Mouse (Mus musculus) forebrain, embryonic 12.5 days (tissue): Measurements from ENCODE around the gene Gm17190. TPM values are rescaled to one million over a fixed set of nuclear protein-coding genes. Genes with fewer than 3 reads are reported as not detected.
"Not testable (repeated sequence)": the region's sequence is repeated elsewhere in the genome, so short reads cannot be mapped to it uniquely, and the experiment has no call there.

Source experiments
- ATAC-seq: fragments of 200-750 bp; cut with Nextera tagmentation; 2 replicates; pipeline ENCODE4 v1.8.0; 2017; ENCODE audit warnings: moderate TSS enrichment; ENCODE audit not compliant: low FRiP score
- H3K27ac ChIP-seq: fragments of 300-500 bp; sonication (generic); 2 replicates; pipeline ENCODE4 v1.5.1; 2016; ENCODE audit warnings: mild to moderate bottlenecking
- H3K27me3 ChIP-seq: fragments of 300-500 bp; sonication (generic); 2 replicates; pipeline ENCODE4 v1.6.1; 2016; ENCODE audit warnings: mild to moderate bottlenecking
- H3K36me3 ChIP-seq: fragments of 300-500 bp; sonication (generic); replicated peaks from 2 replicates; pipeline ENCODE4 v1.6.1; 2016; ENCODE audit warnings: mild to moderate bottlenecking
- H3K4me1 ChIP-seq: fragments of 300-500 bp; sonication (generic); 2 replicates; pipeline ENCODE4 v1.6.1; 2016
- H3K4me2 ChIP-seq: fragments of 300-500 bp; sonication (generic); 2 replicates; pipeline ENCODE4 v1.6.1; 2016; ENCODE audit warnings: mild to moderate bottlenecking, moderate library complexity
- H3K4me3 ChIP-seq: fragments of 300-500 bp; sonication (generic); replicated peaks from 2 replicates; pipeline ENCODE4 v1.5.1; 2016; ENCODE audit warnings: mild to moderate bottlenecking
- H3K9ac ChIP-seq: fragments of 300-500 bp; sonication (generic); 2 replicates; pipeline ENCODE4 v1.6.1; 2016; ENCODE audit warnings: mild to moderate bottlenecking
- H3K9me3 ChIP-seq: fragments of 300-500 bp; sonication (generic); 2 replicates; pipeline ENCODE4 v1.6.1; 2016
- WGBS: fragments of 180-500 bp; shearing (Covaris S2); methylation state at CpG from one replicate; pipeline ENCODE4 v1.1.7; 2016; 5-methylcytosine and 5-hydroxymethylcytosine counted together
- polyA plus RNA-seq: library from polyadenylated mRNA; unstranded; fragments of >200 nt; fragmentation: Nextera tagmentation; extraction: Ambion mirVana; gene quantifications from 2 replicates; pipeline ENCODE4 v1.2.1, GENCODE M21; 2016

The Gm17190 gene
- not detected in 2 replicates for polyA plus RNA-seq

- not testable (repeated sequence) for H3K4me1 ChIP-seq, ATAC-seq, H3K9me3 ChIP-seq, H3K27ac ChIP-seq, H3K4me3 ChIP-seq, H3K36me3 ChIP-seq, H3K4me2 ChIP-seq, H3K9ac ChIP-seq, H3K27me3 ChIP-seq
- 97% methylated on average over 1 of the region's 1 CpGs for WGBS
These were observed at the start of gene Gm17190 for GRCm38 (mm10) chr13:96081754-96082153. Gm17190 (plus strand) TSS chr13:96082054.

GRCm38 (mm10) chr13:96039536-96039935, 42.3 kb upstream of the Gm17190 start:
- H3K27me3 ChIP-seq, result no peaks in the 10 kb centered on the region
- H3K9me3 ChIP-seq, result no peaks in the 10 kb centered on the region
- ATAC-seq, result no peak
- no peak overlapping the region for H3K4me2 ChIP-seq
- no peaks in the 10 kb centered on the region for H3K36me3 ChIP-seq
- no peaks in the 10 kb centered on the region for H3K4me1 ChIP-seq
- H3K4me3 ChIP-seq, result no peak overlapping the region
- H3K9ac ChIP-seq, result no peak overlapping the region
- H3K27ac ChIP-seq, result no peak overlapping the region
- WGBS, result 89% methylated on average over 1 of the region's 1 CpGs

- no peaks in the 10 kb centered on the region for H3K9me3 ChIP-seq
- no peak for ATAC-seq
- H3K36me3 ChIP-seq, result no peaks in the 10 kb centered on the region
- no peak overlapping the region for H3K27ac ChIP-seq
- 87% methylated on average over 11 of the region's 11 CpGs for WGBS
- no peak overlapping the region for H3K4me2 ChIP-seq
- peaks cover 3% of the 10 kb centered on the region; the same call in 1 of the 2 replicates for H3K4me1 ChIP-seq
- H3K27me3 ChIP-seq, result no peaks in the 10 kb centered on the region
- H3K4me3 ChIP-seq, result no peak overlapping the region
- no peak overlapping the region for H3K9ac ChIP-seq
These were observed 41.4 kb upstream of the Gm17190 start for GRCm38 (mm10) chr13:96040275-96041042.

GRCm38 (mm10) chr13:96045396-96045795, 36.5 kb upstream of the Gm17190 start:
- Histone ChIP-seq H3K9me3 (no peaks in the 10 kb centered on the region), H3K36me3 (no peaks in the 10 kb centered on the region)

GRCm38 (mm10) chr13:96052755-96053154, 29.1 kb upstream of the Gm17190 start:
- H3K4me2 ChIP-seq, result no peak overlapping the region
- no peaks in the 10 kb centered on the region for H3K4me1 ChIP-seq
- H3K27me3 ChIP-seq, result no peaks in the 10 kb centered on the region
- H3K27ac ChIP-seq, result no peak overlapping the region
- 91% methylated on average over 3 of the region's 3 CpGs for WGBS
- no peak for ATAC-seq
- H3K36me3 ChIP-seq, result no peaks in the 10 kb centered on the region
- no peak overlapping the region for H3K4me3 ChIP-seq
- no peak overlapping the region for H3K9ac ChIP-seq
- H3K9me3 ChIP-seq, result no peaks in the 10 kb centered on the region

More at GRCm38 (mm10) chr13:96045396-96045795, 36.5 kb upstream of the Gm17190 start:
- H3K27me3 ChIP-seq, result no peaks in the 10 kb centered on the region
- 43% methylated on average over 5 of the region's 5 CpGs for WGBS
- ATAC-seq, result no peak
- no peak overlapping the region for H3K4me2 ChIP-seq
- no peak overlapping the region for H3K27ac ChIP-seq
- no peak overlapping the region for H3K9ac ChIP-seq
- no peak overlapping the region for H3K4me3 ChIP-seq
- peaks cover 5% of the 10 kb centered on the region; the same call in 1 of the 2 replicates for H3K4me1 ChIP-seq

- Histone ChIP-seq H3K9me3 (no peaks in the 10 kb centered on the region), H3K27me3 (no peaks in the 10 kb centered on the region), H3K27ac (no peak overlapping the region), H3K4me2 (no peak overlapping the region), H3K36me3 (no peaks in the 10 kb centered on the region), H3K4me3 (no peak overlapping the region), H3K4me1 (peaks cover 4% of the 10 kb centered on the region), H3K9ac (no peak overlapping the region)
- 63% methylated on average over 8 of the region's 8 CpGs for WGBS
- ATAC-seq, result no peak
These were observed 8.3 kb upstream of the Gm17190 start for GRCm38 (mm10) chr13:96073555-96073954.

- H3K4me1 ChIP-seq, H3K4me3 ChIP-seq, H3K9me3 ChIP-seq, ATAC-seq, H3K27ac ChIP-seq, H3K9ac ChIP-seq, H3K36me3 ChIP-seq, H3K27me3 ChIP-seq, H3K4me2 ChIP-seq: not testable (repeated sequence)
- WGBS, result 90% methylated on average over 3 of the region's 3 CpGs
These were observed 578 bp upstream of the Gm17190 start, which contains the start of gene Gm20075 for GRCm38 (mm10) chr13:96081276-96081675. Gm20075 (minus strand) TSS chr13:96081376.

GRCm38 (mm10) chr13:96085581-96086302, 3.9 kb downstream of the Gm17190 start:
- 92% methylated on average over 7 of the region's 7 CpGs for WGBS
- Histone ChIP-seq H3K4me3 (no peak overlapping the region), H3K4me2 (no peak overlapping the region), H3K27ac (no peak overlapping the region), H3K27me3 (no peaks in the 10 kb centered on the region), H3K9me3 (no peaks in the 10 kb centered on the region), H3K9ac (no peak overlapping the region), H3K36me3 (no peaks in the 10 kb centered on the region), H3K4me1 (no peaks in the 10 kb centered on the region)
- ATAC-seq, result no peak

- no peak overlapping the region for H3K4me2 ChIP-seq
- no peak overlapping the region for H3K27ac ChIP-seq
- no peaks in the 10 kb centered on the region for H3K9me3 ChIP-seq
- 79% methylated on average over 4 of the region's 4 CpGs for WGBS
- H3K27me3 ChIP-seq, result no peaks in the 10 kb centered on the region
- no peaks in the 10 kb centered on the region for H3K4me1 ChIP-seq
- ATAC-seq, result no peak
- H3K36me3 ChIP-seq, result no peaks in the 10 kb centered on the region
- H3K9ac ChIP-seq, result no peak overlapping the region
- H3K4me3 ChIP-seq, result no peak overlapping the region
These were observed 9.1 kb downstream of the Gm17190 start for GRCm38 (mm10) chr13:96090929-96091328.

GRCm38 (mm10) chr13:96106367-96106766, 24.5 kb downstream of the Gm17190 start:
- no peaks in the 10 kb centered on the region for H3K4me1 ChIP-seq
- no peaks in the 10 kb centered on the region for H3K9me3 ChIP-seq
- H3K27me3 ChIP-seq, result no peaks in the 10 kb centered on the region
- WGBS, result 90% methylated on average over 4 of the region's 4 CpGs
- no peak overlapping the region for H3K27ac ChIP-seq
- no peak overlapping the region for H3K4me2 ChIP-seq
- H3K36me3 ChIP-seq, result no peaks in the 10 kb centered on the region
- no peak for ATAC-seq
- H3K9ac ChIP-seq, result no peak overlapping the region
- no peak overlapping the region for H3K4me3 ChIP-seq

GRCm38 (mm10) chr13:96110767-96111166, 28.9 kb downstream of the Gm17190 start:
- Histone ChIP-seq H3K4me3 (no peak overlapping the region), H3K27me3 (no peaks in the 10 kb centered on the region), H3K27ac (no peak overlapping the region), H3K9me3 (no peaks in the 10 kb centered on the region), H3K4me1 (no peaks in the 10 kb centered on the region), H3K36me3 (no peaks in the 10 kb centered on the region), H3K9ac (no peak overlapping the region), H3K4me2 (no peak overlapping the region)
- ATAC-seq, result no peak
- WGBS, result 40% methylated on average over 3 of the region's 3 CpGs

GRCm38 (mm10) chr13:96112711-96113110, 30.9 kb downstream of the Gm17190 start:
- no peak overlapping the region for H3K27ac ChIP-seq
- no peaks in the 10 kb centered on the region for H3K4me1 ChIP-seq
- no peaks in the 10 kb centered on the region for H3K9me3 ChIP-seq
- no peak overlapping the region for H3K9ac ChIP-seq
- no peaks in the 10 kb centered on the region for H3K27me3 ChIP-seq
- H3K4me3 ChIP-seq, result no peak overlapping the region
- no peak for ATAC-seq
- no peak overlapping the region for H3K4me2 ChIP-seq
- WGBS, result 80% methylated on average over 2 of the region's 2 CpGs
- no peaks in the 10 kb centered on the region for H3K36me3 ChIP-seq
